Mouse (Mus musculus) kidney, adult 2 months (tissue): ENCODE measurements around the gene Yeats4.

Experiments used
- CTCF ChIP-seq: fragments of 200-500 bp; conservative IDR thresholded peaks from 2 replicates; pipeline ENCODE4 v1.5.1; 2011; ENCODE audit warnings: low read depth, mild to moderate bottlenecking, control low read depth, low read length, moderate library complexity, mixed read lengths; ENCODE audit not compliant: insufficient read depth, insufficient read length
- POLR2A ChIP-seq: fragments of 200-500 bp; IDR thresholded peaks from one replicate; pipeline ENCODE4 v1.6.1; 2011; ENCODE audit warnings: low read depth, low read length, control low read depth

DNA sequence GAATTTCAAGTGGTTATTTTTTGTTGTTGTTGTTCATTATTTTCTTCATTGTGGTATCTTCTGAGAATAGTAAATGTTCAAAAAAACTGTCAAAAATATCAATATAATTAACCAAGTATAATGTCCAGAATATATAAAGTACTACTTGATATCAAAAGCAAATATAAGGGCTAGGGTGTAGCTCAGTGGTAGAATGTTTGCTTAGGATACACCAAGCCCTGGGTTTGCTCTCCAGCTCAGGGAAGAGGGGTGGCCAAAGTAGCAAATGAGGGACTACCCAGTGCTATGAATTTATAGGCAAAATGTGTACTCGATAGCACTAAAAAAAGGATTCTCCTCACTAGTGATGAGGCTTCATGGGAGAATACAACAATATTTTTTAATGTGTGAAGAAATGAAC lies 51.2 kb downstream of the Yeats4 start:
- TF ChIP-seq CTCF (no peak), POLR2A (no peak)
